Mouse (Mus musculus) lung, postnatal 0 days (tissue): ENCODE measurements around the gene Gsdma2.

Experiments
- CTCF ChIP-seq: IDR thresholded peaks from 2 replicates; pipeline ENCODE4 v1.5.1; 2016; ENCODE audit warnings: antibody characterized with exemption, mild to moderate bottlenecking
- EP300 ChIP-seq: IDR thresholded peaks from 2 replicates; pipeline ENCODE4 v1.6.1; 2016; ENCODE audit warnings: antibody characterized with exemption, mild to moderate bottlenecking, control low read depth

GRCm38 (mm10) chr11:98644757-98645156 lies 1.8 kb upstream of the Gsdma2 start:
- no peak for TF ChIP-seq EP300
- no peak for TF ChIP-seq CTCF
